ENCODE assay signal across 7 mouse cellular contexts in genomic region chr2:118490241-118491091, GRCm38 (mm10). TPM values are rescaled to one million over a fixed set of nuclear protein-coding genes. Genes with fewer than 3 reads are reported as not detected.
DNase-seq lines count a peak whose midpoint lies in the region; ATAC-seq and TF ChIP-seq lines count a peak whose summit lies in the region.

No protein-coding gene starts in this region.

- H3K4me1 ChIP-seq in embryonic facial prominence, embryonic 15.5 days = peaks cover 19% of the 10 kb centered on the region
- H3K4me1 ChIP-seq in hindbrain, embryonic 16.5 days (ENCODE audit: control insufficient read depth, insufficient read depth, low read depth, low read length) = no peaks in the 10 kb centered on the region
- H3K4me1 ChIP-seq in liver, adult 2 months (ENCODE audit: control insufficient read depth, insufficient read depth, low read length) = peaks cover 17% of the 10 kb centered on the region

- no peaks in the 10 kb centered on the region for H3K79me2 ChIP-seq in liver, adult 2 months (ENCODE audit: control insufficient read depth, insufficient read depth, low read length)
- H3K79me2 ChIP-seq in myocyte (ENCODE audit: control insufficient read depth, insufficient read depth) = no peaks in the 10 kb centered on the region

- H3ac ChIP-seq in myocyte (ENCODE audit: control insufficient read depth, insufficient read length) = no peak overlapping the region

- TF ChIP-seq CTCF in liver, adult 2 months (IDR thresholded peaks at IDR 0.05; ENCODE audit: low read depth, low read length) = no peak

- no peaks in the 10 kb centered on the region for H3K9me3 ChIP-seq in embryonic facial prominence, embryonic 15.5 days (replicated peaks)
- no peaks in the 10 kb centered on the region for H3K9me3 ChIP-seq in hindbrain, embryonic 16.5 days (ENCODE audit: control insufficient read depth, low read length)

- no peak overlapping the region for H3K4me3 ChIP-seq in embryonic facial prominence, embryonic 15.5 days (replicated peaks)
- H3K4me3 ChIP-seq in hindbrain, embryonic 16.5 days (ENCODE audit: low read length) = no peak overlapping the region
- H3K4me3 ChIP-seq in liver, adult 2 months (ENCODE audit: insufficient read depth, low read depth, low read length) = no peak overlapping the region
- no peak overlapping the region for H3K4me3 ChIP-seq in myocyte

- TF ChIP-seq POLR2A in liver, adult 2 months (IDR thresholded peaks at IDR 0.05; ENCODE audit: extremely low read depth, insufficient read depth, low read length) = no peak
- no peak for TF ChIP-seq POLR2A in myocyte (IDR thresholded peaks at IDR 0.05; ENCODE audit: insufficient read length, low read depth)

- 33% methylated on average over 12 of the region's 12 CpGs for WGBS in embryonic facial prominence, embryonic 15.5 days
- 45% methylated on average over 12 of the region's 12 CpGs for WGBS in hindbrain, embryonic 16.5 days
- 6% methylated on average over 12 of the region's 12 CpGs for WGBS in liver, adult 2 months

- H3K9ac ChIP-seq in embryonic facial prominence, embryonic 15.5 days = no peak overlapping the region
- H3K9ac ChIP-seq in hindbrain, embryonic 16.5 days (ENCODE audit: low read depth, low read length) = no peak overlapping the region
- no peak overlapping the region for H3K9ac ChIP-seq in liver, adult 2 months (ENCODE audit: low read depth, low read length)

- H3K27me3 ChIP-seq in embryonic facial prominence, embryonic 15.5 days = no peaks in the 10 kb centered on the region
- no peaks in the 10 kb centered on the region for H3K27me3 ChIP-seq in hindbrain, embryonic 16.5 days (replicated peaks; ENCODE audit: control insufficient read depth, insufficient read depth, low read length)
- H3K27me3 ChIP-seq in liver, adult 2 months (ENCODE audit: control insufficient read depth, insufficient read depth, low read length) = no peaks in the 10 kb centered on the region
- no peaks in the 10 kb centered on the region for H3K27me3 ChIP-seq in myocyte (ENCODE audit: control insufficient read depth, insufficient read depth, insufficient read length)

- no peak overlapping the region for H3K27ac ChIP-seq in embryonic facial prominence, embryonic 15.5 days (replicated peaks)
- H3K27ac ChIP-seq in hindbrain, embryonic 16.5 days (ENCODE audit: low read depth, low read length) = no peak overlapping the region
- H3K27ac ChIP-seq in liver, adult 2 months (replicated peaks; ENCODE audit: insufficient read depth, low read depth, low read length) = peak overlapping the region; percentile 12

- 0 out of 2 replicates have a peak, but pooled peaks have one; percentile 27 for ATAC-seq in embryonic facial prominence, embryonic 15.5 days (ENCODE audit: insufficient number of reproducible peaks, low FRiP score, low TSS enrichment, low read depth)
- peak; percentile 20; the same call in 1 of the 2 replicates for ATAC-seq in hindbrain, embryonic 16.5 days

- no peaks in the 10 kb centered on the region for H3K36me3 ChIP-seq in embryonic facial prominence, embryonic 15.5 days
- no peaks in the 10 kb centered on the region for H3K36me3 ChIP-seq in hindbrain, embryonic 16.5 days (ENCODE audit: control insufficient read depth, insufficient read depth, low read length)
- no peaks in the 10 kb centered on the region for H3K36me3 ChIP-seq in liver, adult 2 months (ENCODE audit: control insufficient read depth, insufficient read depth, low read length)
- H3K36me3 ChIP-seq in myocyte (ENCODE audit: control insufficient read depth, insufficient read depth) = no peaks in the 10 kb centered on the region

- no peak overlapping the region for H3K4me2 ChIP-seq in embryonic facial prominence, embryonic 15.5 days (replicated peaks)
- H3K4me2 ChIP-seq in hindbrain, embryonic 16.5 days (ENCODE audit: low read length) = no peak overlapping the region
- peak overlapping the region; percentile 26 for H3K4me2 ChIP-seq in myocyte (ENCODE audit: low read depth)

- peak; percentile 76 for DNase-seq in 3134 (ENCODE audit: extremely low read depth, insufficient read length, low spot score)
- DNase-seq in CD4-positive, CD25-positive, alpha-beta regulatory T cell, adult 2 months (ENCODE audit: low read depth, low spot score) = peak; percentile 59
- DNase-seq in liver, adult 2 months (ENCODE audit: extremely low read depth, low read depth, low spot score) = peak; percentile 82
- peak; percentile 62 for DNase-seq in thymus, postnatal 4 days

TF ChIP-seq in myocyte, 11 proteins besides CTCF, POLR2A, EP300 and RAD21:
- TF ChIP-seq TCF3 (IDR thresholded peaks at IDR 0.05; ENCODE audit: insufficient read length, low read depth) = no peak
- no peak for TF ChIP-seq E2F4 (IDR thresholded peaks at IDR 0.05; ENCODE audit: insufficient read depth)
- TF ChIP-seq CEBPB (IDR thresholded peaks at IDR 0.05; ENCODE audit: insufficient read depth, poor library complexity, severe bottlenecking) = peak; percentile 60; the same call in 1 of the 2 replicates
- no peak for TF ChIP-seq SRF (IDR thresholded peaks at IDR 0.05; ENCODE audit: control insufficient read depth, insufficient read length, low read depth)

RNA-seq across cellular contexts. Expression of gene Srp14, which starts 11.0 kb away (rescaled TPM):
- polyA plus RNA-seq in embryonic facial prominence, embryonic 15.5 days (2015; fragmentation: Nextera tagmentation; extraction: Ambion mirVana) = 258 and 285 TPM in 2 replicates
- 315 and 340 TPM in 2 replicates for polyA plus RNA-seq in hindbrain, embryonic 16.5 days (2015; fragmentation: Nextera tagmentation; extraction: Ambion mirVana)
- total RNA-seq in liver, adult 2 months (2014; rRNA removed) = 59.7 and 72.8 TPM in 2 replicates
- polyA plus RNA-seq in liver, adult 2 months (2012; rRNA removed) = 33.4 and 37.3 TPM in 2 replicates
- 311 TPM for polyA plus RNA-seq in myocyte (2012; fragmentation: generic; extraction: Trizol)

RNA-seq across cellular contexts. Expression of gene Bmf, which starts 59.0 kb away (rescaled TPM):
- 5.1 and 6.7 TPM in 2 replicates for polyA plus RNA-seq in embryonic facial prominence, embryonic 15.5 days (2015; fragmentation: Nextera tagmentation; extraction: Ambion mirVana)
- polyA plus RNA-seq in hindbrain, embryonic 16.5 days (2015; fragmentation: Nextera tagmentation; extraction: Ambion mirVana) = 1.6 and 1.9 TPM in 2 replicates
- 10.9 and 17.0 TPM in 2 replicates for total RNA-seq in liver, adult 2 months (2014; rRNA removed)
- 3.9 and 5.7 TPM in 2 replicates for polyA plus RNA-seq in liver, adult 2 months (2012; rRNA removed)
- 4.8 TPM for polyA plus RNA-seq in myocyte (2012; fragmentation: generic; extraction: Trizol)
